Mouse (Mus musculus) kidney, adult 9 months (tissue): ENCODE results near the gene Il2rb.

Experiments used
- DNase-seq: peaks from one replicate; pipeline ENCODE4 v3.0.0; 2022

The Il2rb gene

DNA sequence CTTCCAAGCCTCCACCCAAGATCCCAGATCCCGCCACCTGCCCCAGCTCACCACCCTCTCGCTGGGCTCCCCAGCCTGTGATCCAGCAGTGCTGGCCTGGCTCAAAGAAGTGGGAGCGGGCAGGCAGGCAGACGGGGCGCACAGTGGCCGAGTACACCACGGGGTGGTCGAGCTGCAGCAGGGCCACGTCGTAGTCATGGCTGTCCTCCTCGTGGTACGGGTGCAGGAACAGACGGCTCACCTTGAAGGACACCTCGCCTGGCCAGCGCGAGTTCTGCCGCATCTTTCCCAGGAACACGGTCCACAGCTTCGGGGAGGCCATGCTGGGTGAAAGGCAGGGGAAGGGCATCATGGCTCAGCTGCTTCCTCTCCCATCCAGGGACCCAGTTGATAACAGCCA, 52.8 kb downstream of the Il2rb start:
- no peak for DNase-seq

DNA sequence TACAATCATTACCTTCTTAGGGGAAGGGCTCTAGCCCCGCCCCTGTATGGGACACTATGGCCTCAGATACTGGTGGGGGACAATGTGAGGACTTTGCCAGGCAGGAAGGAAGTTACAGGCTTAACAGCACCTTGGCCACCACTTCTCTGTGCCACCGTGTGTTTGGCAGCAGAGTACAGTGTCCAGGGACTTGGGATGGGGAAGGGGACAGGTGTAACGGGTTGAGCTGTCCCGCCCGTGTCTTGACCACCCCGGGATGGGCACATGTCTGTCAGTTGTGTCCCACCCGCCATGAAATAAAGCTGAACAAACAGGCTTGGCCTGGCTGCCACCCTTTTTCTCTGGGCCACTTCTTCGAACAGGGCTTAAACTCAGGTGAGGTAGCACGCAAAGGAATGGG, 56.1 kb downstream of the Il2rb start:
- DNase-seq, result no peak

DNA sequence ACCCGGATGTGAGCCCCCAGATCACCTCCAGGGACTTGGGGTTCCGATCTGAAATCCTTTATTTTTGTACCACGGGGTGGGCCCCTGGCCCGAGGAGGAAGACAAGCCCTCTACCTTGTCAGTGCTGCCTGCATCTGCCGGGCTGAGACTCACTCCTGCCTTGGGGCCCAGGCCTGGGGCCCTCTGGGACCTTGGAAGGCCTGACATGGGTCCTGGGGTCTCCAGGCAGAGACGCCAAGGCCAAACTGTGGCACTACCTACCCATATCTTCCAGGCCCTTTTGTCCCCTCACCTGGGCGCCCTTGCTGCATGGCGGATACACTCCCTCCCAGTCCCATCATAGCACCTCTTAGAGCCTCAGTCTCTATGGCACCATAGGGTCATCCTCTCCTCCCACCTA, 56.6 kb downstream of the Il2rb start:
- DNase-seq, result no peak

DNA sequence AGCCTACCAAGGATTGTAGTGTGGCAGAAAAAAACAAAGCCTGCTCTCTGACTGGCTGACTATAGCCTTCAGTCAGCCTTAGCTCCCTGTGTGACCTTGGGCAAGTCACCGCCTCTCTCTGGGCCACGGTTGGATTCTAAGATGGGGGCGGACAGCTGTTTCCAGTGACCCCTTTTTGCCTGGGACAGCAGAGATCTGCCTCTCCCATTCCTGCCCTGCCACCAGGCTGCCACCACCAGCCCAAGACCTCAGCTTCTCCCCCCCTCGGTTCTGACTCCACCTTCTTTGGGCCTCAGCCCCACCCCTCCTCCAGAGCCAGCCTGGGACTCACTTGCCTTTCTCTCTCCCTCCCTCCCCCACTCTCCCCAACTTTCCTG, 57.1 kb downstream of the Il2rb start:
- no peak for DNase-seq

DNA sequence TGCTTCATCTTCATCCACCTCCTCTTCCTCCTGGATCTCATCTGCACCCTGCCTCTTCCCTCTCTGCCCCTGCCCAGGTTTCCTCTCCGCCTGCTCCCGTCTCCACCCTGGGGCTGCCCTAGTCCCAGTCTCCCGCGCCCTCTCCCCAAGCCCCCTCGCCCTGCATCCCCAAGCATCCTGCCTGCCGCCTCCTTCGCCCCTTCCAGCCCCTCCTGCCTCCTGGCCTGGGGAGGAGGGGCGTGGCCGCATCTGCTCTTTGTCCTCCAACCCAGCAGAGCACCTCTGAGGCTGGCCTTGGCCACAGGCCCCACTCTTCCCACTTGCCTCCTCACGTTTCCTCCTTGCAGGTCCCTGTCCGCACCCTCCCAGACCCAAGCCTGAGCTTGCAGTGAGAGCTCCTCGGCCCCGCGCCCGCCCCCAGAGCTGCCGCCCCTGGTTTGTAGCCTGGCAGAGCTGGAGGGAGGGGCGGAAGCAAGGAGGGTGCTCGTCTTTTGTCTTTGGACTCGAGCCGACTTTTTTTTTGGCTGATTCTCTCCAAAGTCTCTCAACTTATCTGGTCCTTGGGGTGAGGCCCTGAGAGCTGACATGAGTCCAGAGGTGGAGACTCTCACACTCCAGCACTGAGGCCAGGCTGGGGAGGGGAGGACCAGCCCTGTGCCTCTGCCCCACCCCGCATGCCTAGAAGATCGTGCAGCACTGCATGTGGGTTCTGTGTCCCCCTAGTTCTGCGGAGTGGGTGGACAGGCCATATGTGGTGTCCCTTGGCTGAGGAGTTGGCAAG, 57.6 kb downstream of the Il2rb start:
- DNase-seq, result no peak

DNA sequence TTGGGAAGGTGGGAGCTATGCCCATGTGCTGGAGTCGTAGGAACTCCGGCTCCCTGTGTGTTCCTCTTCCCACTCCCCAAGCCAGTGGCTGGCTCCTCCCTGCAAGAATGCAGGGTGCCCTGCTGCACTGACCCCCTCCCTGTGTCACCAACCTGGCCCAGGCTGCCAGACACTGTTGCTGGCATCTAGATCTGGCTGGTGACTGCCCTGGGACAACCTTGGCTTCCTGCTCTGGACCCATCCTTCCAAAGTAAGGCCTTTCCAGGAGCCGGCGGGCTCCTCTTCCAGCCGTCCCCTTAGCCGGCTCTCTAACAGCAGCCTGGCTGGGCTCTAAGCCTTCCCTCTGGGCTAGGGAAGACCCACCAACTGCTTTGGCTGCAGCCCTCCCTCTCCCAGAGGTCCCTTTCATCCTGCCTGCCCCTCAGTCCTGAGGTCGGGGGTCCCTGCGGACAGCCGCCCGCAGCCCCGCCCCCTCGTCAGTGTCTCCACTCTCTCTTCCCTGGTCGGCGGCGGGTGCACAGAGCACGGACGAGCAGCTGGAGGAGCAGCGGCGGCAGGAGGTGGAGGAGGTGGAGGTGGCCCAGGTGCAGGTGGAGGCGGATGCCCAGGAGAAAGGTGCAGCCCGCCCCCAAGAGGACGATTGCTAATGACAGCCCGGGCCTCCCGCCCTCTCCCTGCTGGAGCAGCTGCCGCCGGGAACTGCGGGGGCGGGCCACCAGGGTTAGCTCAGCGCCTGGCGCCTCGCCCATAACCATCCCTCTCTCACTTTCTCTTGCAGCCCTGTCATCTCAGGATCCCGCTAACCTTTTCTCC, 58.5 kb downstream of the Il2rb start:
- peak; percentile 59 for DNase-seq

DNA sequence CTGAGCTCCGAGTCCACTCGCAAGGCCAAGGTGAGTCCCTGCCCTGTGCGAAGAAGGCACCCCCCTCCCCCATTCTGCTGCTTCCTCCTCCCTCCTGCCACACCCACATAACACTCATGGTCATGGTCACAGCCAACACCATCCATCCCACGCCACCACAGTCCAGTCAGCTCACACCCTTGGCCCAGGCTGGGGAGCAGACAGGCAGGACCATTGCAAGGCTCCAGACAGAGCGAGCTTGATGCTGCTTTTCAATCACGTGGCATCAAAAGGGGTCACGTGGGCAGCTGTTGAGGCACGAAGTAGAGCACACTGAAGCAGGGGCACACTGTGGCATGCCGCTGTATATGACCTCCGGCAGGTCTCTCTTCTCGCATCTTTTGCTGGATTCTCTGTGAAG, 59.4 kb downstream of the Il2rb start:
- no peak for DNase-seq

DNA sequence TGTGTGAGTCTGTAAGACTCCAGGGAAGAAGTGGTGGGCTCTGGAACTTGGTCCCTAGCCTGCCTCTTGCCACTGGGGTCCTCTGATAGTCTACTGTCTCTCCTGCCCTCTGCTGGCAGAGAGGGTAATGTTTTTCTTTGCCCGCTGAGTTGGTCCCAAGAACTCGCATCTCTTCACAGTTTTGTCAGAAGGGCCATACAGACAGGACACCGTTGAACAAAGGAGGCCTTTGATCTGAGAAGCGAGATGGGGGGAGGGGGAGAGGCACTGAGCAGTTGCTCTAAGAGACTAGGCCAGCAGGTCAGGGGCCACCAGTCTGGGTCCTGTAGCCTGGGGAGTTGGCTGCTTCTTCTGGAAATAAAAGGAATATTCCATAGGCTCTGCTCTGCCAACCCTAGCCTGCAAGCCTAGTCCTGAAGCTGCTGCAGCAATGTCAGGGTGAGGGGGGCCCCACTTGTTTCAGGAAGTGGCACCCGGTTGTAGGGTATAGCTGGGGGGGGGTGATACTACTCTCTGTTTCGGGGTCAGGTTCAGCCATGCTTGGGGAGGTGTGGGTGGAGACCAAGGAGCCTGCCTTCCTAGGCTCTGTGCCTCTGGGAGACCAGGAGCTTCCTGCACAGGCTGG, 60.1 kb downstream of the Il2rb start:
- DNase-seq, result peak; percentile 42

DNA sequence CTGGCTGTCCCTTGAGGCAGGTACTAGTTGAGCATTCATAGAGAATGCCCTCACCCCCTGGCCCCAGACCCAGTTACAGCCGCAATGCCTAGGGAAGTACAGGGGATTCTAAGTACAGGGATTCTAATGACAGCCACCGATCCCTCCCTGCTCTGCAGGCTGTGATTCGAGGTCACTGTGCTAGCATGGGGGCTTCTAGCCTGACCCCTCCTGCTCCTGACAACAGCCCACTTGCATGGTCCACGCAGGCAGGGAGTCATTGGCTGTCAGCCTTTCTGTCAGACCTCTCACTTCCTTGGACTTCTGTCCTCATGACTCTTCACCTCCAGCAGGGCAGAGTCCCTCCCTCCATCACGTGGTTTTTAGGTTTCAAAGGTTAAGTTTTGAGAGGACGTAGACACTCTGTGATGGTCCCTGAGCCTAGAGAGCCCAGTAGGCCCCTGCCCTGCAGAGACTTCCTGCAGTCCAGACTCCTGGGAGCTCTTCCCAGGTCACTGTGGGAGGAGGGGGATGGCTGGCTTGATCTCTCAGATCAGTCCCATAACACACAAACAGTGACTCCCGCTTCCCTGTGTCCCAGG, 63.4 kb downstream of the Il2rb start:
- peak; percentile 93 for DNase-seq

DNA sequence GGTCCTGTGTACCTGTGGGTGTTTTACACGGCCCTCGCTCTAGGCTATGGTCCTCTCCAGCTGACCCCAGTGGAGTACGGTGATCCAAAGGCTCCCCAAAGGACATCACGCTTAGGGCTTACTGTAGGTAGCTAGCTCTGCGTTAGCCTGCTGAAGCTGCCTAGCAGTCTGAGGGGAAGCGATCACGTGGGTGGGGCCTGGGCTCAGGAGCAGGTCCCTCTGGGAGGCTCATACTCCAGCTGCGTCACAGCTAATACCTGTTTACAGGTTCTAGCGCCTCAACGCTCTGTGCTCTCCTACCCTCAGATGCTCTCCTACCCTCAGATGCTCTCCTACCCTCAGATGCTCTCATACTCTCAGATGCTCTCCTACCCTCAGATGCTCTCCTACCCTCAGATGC, 64.2 kb downstream of the Il2rb start:
- no peak for DNase-seq

DNA sequence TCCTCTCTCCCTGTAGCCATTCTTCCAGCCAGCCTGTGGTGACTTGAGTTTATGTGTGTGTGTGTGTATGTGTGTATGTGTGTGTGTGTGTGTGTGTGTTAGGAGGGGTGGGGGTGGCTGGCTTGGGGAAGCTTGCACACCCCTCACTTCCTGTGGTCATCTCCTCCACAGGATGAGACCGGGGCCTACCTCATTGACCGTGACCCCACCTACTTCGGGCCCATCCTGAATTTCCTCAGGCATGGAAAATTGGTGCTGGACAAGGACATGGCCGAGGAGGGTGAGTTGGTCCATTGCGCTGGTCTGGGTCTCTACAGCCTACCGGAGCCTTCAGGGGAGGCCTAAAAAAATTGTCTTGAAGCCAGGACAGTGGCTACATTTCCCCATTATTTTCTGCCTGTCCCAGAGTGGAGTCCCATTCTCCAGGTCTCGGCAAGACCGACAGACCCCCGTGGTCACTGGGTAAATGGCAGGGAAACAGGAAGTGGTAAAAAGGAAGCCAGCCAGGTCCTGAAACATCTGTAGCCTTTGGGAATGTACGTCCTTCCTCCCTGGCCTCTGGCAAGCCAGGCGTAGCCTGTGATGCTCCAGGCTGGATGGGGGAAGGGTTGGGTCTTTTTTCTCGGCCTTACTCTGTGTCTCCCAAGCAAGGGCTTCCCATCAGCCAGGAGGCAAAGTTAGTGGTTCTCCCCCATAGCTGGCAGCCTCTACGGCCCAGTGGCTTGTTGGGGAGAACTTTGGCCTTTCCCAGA, 65.0 kb downstream of the Il2rb start:
- peak; percentile 47 for DNase-seq
